Mouse (Mus musculus) thymus, postnatal 36 days (tissue): ENCODE results near the gene Farp1.
A peak's percentile ranks its signal among the peaks of the same experiment; 100 is the strongest.

Experiments
- DNase-seq, 2 experiments: peaks; one replicate each; pipeline ENCODE4 v3.0.0; 2022; ENCODE audit warnings: mixed read lengths in 2 of 2

Gene Farp1

DNA sequence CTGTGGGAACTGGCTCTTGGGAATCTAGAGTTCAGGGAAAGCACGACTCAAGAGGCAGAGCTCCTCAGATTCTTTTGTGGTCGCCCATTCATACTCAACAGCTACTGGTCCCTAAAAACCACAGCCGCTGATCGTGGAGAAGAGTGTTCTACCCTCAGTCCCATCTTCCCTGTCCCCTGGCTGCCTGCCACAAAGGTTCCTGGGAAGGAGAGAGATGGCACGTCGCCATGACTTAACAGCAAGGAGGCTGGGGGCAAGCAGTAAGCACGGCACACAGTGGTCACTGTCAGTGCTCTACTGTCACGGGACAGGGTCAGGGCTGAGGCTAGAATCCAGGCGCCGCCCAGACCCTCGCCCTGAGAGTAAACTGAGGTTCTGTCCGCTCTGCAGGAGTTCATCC, 240.0 kb downstream of the Farp1 start:
- DNase-seq: no peak

DNA sequence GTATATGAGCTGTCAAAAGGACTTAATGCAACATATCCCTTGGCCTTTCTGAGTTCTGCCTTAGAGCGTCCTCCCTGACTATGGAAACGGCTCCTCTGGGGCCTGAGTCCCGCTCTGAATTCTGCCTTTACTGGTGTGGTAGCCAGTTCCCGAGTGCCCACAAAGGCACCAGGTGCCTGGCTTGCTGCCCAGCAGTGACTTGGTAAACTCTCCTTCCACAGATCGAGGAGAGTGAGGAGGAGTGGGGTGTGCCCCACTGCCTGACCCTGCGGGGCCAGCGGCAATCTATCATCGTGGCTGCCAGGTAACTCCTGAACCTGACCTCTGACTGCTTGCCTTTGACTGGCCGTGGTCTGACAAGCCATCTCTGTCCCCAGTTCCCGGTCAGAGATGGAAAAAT, 241.0 kb downstream of the Farp1 start:
- DNase-seq: no peak

DNA sequence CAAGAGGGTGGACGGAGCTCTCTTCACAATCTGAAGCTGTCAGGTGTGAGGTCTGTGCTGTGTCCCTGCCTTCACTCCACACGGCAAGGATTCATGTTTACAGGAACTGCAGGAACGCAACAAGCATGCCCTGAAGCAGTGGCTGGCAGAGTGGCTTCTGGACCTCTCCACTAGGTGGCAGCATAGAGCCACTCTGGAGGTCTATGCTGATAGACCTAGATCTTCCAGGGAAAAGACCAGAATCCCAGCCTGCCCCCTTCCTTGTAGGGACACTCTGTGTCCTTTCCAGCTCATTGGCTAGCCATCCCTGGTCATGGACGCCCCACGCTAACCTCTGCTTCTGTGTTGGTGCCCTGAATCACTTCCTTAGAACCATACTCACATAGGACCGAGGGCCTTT, 244.1 kb downstream of the Farp1 start:
- peak; percentile 66 to 76 for DNase-seq

DNA sequence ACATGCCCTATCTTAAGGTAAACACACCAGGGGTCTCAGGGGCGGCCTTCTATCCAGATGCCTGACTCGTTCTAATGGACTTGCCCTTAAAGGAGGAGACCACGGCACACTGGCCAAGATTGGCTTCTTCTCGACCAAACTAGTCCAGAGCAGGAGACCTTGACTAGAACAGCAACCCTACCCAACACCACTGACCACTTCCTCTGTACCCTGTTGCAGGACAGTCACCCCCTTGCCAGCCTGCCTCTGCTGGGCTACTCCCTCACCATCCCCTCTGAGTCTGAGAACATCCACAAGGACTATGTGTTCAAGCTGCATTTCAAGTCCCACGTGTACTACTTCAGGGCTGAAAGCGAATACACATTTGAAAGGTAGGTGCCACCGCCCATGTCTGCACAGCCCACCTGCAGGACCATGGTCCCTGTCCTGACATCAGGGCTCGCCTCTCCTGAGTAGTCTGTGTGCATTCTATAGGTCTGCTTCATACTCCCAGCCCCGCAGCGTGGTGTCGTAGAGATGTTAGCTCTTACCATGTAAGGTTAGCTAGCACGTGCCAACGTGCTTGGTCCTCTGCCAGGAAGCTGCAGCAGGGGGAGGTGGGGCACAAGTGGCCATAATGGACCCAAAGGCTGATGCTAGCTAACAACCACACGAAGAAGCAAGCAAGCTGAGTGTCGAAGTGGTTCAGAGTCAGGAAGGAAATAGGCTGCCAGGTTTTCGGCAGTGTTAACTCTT, 245.8 kb downstream of the Farp1 start:
- DNase-seq: no peak

DNA sequence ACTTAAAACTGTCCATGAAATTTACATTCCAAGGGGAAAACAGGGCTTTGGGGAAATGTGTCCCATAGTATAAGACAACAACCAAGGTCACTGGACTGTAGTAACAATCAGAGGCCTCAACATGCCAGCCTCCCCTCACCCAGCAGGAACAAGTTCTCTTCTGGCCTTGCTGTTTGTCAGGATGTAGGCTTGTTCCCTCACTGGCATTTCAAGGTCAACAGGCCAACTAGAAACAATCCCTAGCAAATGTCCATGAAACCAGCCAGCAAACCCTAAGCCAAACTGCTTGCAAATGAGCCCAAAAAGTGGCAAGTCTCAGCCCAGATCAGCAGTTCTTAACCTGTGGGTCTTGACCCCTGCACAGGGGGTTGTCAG, 246.3 kb downstream of the Farp1 start:
- no peak for DNase-seq

DNA sequence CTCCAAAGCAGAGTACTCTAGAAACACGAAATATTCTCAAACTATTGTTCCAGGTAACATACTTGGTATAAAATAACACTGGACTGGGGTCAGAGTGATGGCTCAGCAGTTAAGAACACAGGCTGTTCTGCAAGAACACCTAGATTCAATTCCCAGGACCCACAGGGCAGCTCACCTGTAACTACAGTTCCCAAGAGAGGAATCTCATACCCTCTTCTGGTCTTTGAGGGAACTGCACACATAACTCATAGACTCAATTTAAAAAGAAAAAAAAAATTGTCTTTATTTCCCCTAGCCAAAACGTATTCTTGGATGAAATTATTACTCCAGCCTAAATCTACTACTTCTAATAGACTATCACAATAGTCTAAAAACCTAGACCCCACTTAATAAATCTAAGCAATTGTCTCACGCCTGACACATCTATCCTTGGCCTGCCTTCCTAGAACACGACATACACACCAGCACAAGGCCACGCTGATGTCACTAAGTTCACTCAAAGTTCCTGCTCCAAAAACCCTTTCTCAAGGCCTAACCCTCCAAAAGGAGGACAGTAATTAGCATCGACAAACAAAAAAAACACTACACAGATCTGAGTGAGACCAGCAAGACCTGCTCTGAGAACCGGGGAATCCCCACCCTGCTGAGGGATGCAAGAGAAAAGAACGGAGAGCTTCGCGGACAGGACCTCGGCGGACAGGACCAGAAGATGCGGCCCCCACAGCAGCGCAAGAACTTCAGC, 250.6 kb downstream of the Farp1 start:
- no peak for DNase-seq

DNA sequence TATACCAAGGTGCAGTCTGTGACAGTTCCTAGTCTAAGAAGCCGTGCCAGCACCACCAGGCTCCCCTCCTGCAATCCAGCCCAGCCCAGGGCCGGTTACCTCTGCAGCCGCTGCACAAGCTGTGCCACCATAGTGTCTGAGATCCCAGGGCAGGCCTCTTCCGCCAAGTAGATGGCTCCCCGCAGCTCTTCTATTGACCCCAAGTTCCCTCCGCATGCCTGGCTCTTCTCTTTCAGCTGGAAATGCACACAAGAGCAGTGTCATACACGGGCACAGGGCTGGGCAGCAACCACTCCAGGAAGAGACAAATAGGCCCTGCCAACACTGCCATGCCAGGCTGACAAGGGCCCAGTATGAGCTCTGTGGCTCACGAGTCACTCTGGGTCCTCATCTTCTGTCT, 256.9 kb downstream of the Farp1 start:
- no peak for DNase-seq

DNA sequence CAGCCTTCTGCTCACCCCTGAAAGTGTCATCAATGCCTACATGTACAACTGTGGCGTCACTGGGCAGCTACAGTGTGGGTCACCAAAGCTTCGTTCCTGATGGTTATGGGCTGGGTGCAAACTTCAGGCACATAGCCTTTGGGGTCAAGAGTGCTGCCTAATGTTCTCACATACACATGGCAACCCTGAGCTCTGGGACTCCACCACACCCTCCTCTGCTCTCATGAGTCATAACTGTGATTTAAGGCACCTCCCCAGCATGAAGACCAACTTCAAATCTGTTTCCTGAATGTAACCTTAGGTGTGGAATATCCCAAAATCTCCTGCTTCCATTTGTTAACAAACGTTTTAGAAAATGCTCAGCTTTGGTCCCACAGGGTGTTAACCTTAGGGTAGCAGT, 257.4 kb downstream of the Farp1 start:
- no peak for DNase-seq

DNA sequence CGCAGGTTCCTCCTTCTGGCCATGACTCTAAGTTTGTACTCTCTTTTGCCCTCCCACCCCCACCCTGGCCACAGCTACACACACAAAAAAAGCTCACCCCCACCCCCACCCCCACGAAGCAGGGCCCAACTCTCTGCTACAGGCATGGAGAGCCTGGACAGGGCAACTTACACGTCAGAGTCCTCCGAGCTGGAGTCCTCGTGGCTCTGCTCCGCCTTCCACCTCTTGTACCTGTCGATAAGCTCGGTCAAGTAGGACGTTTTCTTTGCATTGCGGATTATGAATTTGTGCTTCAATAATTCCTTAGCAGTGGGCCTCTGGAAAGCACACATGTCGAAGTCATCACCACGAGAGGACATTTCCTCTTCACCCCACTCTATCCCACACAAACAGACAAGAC, 259.5 kb downstream of the Farp1 start:
- DNase-seq: no peak

DNA sequence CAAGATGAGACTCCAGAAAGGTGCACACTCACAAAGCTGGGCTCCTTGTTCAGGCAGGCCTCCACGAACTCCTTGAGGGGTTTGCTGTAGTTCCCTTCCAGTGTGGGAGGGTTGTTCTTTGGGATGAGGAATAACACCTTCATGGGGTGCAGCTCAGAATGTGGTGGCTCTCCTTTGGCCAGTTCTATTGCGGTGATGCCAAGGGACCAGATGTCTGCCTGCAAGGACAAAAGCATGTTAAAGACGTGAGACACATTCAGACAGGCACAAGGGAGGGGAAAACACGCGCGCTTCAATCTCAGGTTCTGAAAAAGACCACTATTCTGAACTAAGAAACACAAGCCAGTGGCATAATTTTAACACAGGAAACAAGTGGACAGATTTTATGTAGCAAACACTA, 262.1 kb downstream of the Farp1 start:
- no peak for DNase-seq

DNA sequence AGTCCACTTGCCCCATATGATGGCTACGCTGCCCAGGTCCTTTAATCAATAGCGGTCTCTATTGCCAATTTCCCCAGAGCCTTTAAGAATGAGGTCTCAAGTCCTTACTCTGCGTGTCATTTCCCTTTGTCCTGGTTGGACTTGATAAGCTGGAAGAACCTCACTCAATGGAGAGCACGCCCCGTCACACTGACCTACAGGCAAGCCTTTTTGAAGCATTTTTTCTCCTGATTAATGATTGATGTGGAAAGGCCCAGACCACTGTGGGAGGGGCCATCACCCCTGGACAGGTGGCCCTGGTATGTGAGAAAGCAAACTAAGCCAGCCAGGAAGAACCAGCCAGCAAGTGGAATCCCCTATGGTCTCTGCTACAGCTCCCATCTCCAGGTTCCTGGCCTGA, 263.5 kb downstream of the Farp1 start:
- DNase-seq: no peak

DNA sequence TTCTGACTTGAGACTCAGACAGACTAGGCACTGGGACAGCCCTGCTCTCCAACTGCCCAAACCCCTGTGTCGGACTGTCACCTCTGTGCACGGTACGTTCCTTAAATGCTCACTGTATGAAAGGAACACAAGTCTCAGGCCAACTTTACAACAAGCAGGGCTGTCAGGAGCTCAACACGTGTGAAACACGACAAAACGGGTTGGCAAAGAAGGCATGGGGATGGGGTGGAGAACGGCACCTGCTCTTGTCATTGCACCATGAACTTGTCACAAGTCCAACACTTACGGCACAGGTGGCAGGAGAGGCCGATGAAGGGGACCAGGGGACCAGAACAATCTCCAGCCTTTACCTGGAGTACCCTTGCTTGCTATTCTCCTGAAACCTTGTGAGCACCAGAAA, 264.1 kb downstream of the Farp1 start:
- no peak for DNase-seq

DNA sequence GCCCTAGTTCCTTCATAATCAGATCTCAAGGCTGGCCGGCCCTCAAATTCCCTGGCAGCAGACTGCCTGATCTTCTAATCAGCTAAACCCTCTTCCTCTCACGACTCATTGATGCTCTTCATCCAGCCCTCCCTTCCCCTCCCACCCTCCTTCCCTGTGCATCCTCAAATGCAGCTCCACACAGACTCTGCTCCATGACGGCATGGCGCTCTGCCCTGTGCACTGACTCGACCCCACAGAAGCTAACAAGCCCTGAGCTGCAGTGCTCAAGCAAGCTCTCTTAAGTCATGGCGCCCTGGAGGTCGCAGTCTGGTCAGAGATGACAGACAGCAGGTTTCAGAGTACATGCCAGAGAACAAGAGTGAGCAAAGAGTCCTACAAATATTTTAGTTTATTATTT, 269.5 kb downstream of the Farp1 start:
- no peak for DNase-seq

DNA sequence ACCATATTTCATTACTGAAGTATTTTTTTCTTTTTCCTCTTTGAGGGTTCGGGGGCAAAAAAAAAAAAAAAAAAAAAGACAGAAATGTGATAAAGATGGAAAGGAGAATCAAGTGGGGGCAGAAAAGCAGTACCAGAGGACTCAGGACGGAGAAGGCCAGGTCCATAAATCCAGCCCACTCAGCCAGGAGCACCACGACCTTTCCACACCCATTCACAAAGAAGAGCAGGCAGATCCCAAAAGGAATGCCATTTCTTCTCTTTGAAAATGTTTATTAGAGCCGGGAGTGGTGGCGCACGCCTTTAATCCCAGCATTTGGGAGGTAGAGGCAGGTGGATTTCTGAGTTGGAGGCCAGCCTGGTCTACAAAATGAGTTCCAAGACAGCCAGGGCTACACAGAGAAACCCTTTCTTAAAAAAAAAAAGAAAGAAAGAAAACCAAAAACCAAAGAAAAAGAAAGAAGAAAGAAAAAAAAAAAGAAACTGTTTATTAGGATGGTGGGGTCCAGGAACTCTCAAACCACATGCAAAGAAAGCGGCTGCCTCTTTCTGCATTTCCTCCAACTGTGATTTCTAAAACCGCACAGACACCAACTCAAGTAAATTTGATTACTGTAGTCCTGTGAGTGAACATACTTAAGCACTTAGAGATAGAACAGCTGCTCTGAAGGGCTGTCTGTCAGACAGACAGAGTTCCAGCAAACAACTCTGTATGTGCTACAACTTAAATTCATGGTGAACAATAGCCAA, 270.5 kb downstream of the Farp1 start:
- no peak for DNase-seq

DNA sequence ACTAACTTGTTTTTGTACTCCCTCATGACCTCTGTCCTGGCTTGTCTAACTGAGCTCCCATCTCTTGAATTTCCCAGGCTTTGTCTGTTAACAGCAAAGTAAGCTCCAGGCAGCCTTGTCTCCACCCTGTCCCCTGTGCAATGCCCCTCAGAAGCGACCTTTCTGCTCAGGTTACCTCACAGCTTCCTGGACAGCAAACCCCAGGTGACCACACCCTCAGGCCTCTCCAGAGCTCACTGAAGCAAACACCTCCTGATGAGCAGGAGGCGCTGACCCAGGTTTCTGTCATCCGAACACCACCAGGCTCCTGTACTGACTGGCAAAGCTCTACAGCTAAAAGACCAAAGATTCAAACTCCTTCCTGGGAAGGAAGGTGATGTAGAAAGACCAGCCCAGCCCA, 274.9 kb downstream of the Farp1 start:
- DNase-seq: no peak

DNA sequence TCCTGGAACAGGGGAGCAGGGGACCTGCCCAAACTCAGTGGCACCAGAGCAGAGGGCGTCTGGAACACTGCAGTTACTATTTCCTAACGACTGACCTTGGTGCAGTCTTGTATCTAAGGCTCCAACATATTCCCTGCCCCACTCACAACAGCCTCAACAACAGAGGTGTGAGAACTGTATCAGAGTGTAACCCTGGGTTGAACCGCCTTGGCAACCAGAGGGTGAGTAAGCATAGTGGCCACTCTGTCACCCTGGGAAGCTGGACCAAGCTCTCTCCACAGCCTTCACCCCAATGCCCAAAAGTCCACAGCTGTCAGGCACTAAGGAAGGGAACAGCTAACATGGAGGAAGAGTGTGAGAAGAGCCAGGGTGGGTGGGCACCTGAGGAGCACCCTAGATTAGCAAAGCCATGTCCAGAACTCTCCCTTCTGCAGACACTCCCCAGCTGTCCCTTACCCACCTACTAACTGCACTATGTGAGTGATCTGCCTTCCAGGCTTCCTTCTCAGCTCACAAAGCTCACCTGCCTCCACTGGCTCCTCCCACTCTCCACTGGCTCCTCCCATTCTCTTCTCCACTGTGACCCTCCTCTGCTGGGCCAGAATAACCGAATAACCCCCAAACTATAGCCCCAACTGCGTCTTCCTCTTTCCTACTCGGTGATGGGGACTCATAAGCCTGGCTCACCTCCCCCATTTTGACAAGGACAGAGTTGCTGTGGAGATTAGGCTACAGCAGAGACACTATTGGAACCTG, 275.5 kb downstream of the Farp1 start:
- no peak for DNase-seq

DNA sequence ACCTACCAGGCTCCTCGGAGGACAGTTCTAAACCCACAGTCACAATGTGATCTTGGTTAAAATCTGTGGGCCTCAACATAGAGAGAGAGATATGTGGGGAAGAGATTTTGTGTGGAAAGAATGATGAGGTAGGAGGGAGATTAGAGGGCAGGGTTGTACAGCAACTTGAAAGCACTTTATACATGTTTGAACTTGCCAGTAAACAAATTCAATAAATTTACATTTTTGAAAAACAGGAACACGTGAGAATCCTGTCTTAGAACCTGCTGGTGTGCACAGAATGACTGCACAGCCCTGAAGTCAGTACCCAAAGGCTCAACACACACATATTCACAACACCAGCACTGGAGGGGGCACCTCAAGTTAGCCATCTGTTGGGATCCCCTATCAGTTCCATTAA, 276.1 kb downstream of the Farp1 start:
- DNase-seq: no peak

DNA sequence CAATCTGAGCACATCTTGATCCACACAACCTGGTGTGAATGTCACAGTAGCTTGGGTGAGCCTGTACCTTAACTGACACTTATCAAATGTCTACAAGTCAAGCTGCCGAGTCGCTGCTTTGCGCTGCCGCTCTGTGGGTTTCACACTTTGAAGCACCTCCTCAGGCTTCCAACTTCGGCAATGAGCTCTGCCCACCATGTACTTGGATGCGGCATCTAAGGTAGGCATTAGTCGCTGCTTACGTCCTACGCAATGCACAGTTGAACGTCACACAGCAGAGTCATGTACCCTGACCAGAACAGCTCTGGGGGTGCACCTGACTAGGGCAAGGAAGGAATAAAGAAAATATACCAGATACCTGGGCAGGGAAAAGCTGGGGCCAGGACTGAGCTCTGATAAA, 278.3 kb downstream of the Farp1 start:
- no peak for DNase-seq

DNA sequence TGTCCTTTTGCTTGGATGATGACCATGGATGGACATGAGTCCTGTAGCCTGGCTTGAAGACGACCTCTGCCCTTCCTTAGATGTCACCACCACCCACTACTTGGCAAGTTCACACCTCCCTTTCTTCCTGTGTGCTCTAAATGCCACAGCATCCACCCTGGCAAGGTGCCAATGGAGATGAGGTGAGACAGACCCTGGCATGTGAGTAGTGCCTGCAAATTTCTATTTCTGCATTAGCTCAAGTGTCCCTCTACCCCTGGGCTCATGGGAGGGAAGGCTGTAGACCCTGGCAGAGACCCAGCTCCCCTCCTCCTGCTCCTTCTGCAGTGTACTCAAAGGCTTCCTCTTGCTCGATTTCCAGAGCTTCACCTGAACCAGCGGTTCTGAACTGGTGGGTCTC, 279.9 kb downstream of the Farp1 start:
- no peak for DNase-seq

DNA sequence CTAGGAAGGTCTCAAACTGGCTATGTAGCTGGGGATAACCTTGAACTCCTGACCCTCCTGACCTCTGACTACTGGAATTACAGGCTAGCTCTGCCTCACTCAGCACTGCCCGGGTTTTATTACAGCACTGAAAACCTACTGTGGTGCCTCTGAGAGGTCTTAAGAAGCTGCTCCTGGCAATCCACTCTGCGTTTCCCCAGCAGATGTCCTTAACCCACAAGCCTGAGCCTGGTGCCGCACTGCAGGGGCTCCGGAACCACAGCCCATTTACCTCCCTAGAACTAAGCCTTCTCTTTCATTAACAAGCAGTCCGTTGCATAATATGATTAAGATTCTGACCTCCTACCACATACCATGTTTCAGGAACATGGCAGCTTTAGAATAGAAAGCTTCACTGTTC, 281.1 kb downstream of the Farp1 start:
- DNase-seq: no peak

DNA sequence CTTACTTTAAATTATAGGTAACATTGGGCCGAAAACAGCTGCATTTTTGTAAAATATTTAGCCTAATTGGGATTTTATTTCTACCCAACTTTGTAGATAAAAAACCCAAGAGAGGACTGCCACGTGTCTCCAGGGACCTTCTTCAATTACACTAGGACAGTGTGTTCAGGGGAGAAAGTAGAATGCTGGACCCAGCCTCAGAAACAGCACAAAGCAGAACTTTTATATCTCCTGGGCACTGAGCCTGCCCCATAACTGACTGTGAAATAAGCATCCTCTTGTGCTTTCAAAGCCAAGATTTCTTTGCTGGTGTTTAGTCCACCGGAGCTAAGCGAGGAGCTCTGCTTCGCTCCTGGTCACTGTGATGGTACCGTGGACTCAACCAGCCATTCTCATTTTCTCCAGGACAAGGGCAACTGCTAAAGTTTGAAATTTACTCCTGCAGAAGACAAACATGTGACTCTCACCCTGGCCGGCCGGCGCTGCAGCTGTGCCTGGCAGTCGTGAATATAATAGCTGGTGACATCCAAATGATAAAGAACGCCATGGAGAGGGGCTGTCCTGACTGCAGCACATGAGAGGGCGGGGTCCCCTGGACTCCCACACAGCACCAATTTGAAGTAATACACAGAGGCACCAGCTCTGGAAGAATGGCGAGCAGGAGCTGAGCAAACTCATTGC, 281.8 kb downstream of the Farp1 start:
- no peak for DNase-seq

DNA sequence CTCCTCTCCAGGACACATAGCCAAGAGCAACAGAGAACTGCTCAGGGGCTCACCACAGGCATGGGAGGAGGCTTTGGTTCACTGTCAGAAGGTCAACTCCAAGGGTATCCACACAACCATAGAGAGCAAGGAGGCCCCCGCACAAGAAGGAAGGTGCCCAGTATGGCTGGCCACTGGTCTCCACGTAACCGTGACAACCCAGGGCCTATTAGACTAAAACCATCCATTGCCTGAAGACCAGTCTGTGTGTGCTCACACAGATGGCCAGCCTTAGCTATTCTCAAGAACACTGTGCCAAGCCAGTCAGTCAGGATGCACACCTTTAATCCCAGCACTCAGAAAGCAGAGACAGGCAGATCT, 282.3 kb downstream of the Farp1 start:
- DNase-seq: no peak

DNA sequence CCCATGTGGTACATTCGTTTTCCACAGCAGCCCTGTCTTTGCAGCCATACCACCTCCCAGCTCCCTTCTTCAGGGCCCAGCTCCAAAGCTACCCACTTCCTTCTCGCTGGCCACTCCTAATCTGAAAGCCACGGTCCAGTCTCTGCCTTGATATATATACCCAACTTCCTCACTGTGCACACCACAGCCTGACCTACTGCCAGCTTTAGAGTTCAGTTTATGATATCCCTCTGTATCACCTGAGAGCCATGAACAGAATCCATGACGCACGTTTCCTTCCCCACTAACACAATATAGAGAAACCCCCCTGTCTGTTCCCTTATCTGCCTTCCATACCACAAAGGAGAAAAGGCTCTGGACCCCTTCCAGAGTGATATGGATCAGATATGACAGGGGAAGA, 283.4 kb downstream of the Farp1 start:
- DNase-seq: no peak
